Mouse (Mus musculus): ENCODE results near the gene Atp8b3.

DNA sequence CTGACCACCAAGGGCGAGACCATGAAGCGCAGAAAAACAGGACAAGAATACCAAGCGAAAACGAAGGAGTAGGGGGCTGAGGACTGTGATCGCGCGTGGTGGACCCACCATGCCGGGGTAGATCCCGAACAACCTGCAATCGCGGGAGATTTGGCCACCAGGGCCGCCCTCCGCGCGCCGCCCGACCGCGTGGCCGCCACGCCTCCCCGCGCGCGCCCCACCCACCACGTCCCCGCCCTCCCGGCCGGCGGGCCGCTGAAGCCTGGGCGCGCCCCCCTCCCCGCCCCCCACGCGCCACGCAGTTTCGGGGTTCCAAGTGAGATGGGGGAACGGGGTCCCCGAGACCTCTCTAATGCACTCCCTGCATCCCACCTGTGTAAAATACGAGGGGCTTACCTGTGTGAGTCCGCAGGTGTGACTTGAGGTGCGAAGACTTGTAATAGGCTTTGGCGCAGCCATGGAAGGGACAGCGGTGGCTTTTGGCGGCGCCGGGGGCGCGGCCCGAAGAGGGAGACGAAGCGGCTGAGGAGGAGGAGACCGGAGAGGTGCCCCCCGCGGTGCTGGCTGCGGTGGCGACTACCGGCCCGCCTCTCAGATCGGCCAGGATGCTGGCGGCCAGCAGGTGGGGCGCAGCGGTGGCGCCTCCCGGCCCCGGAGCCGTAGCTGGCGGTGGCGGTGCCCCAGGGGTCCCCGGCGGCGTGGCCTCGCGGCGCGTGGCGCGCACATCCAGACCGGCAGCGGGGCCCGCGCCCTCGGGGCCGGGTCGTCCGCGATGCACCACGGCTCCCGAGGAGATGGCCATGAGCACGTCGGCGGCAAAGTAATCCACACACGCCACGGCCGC is 37.6 kb upstream of the Atp8b3 start:
- TF ChIP-seq POLR2A (IDR thresholded peaks at IDR 0.05; ENCODE audit: low read depth, low read length) (no peak), CTCF (IDR thresholded peaks at IDR 0.05; ENCODE audit: extremely low read depth, insufficient read depth, insufficient read length, insufficient replicate concordance) (no peak)

Data from spleen, adult 2 months (tissue).